Mouse (Mus musculus) testis, adult 2 months (tissue): ENCODE measurements around the gene Crtac1.

Experiments
- CTCF ChIP-seq: fragments of 200-500 bp; IDR thresholded peaks from 2 replicates; pipeline ENCODE4 v1.5.1; 2012; ENCODE audit warnings: low read depth, mild to moderate bottlenecking, inconsistent platforms, low read length, moderate library complexity; ENCODE audit not compliant: control insufficient read depth, insufficient read depth, insufficient replicate concordance
- POLR2A ChIP-seq: fragments of 200-500 bp; IDR thresholded peaks from 2 replicates; pipeline ENCODE4 v1.6.1; 2012; ENCODE audit warnings: low read depth, mild to moderate bottlenecking, inconsistent platforms, low read length, moderate library complexity; ENCODE audit not compliant: control insufficient read depth

DNA sequence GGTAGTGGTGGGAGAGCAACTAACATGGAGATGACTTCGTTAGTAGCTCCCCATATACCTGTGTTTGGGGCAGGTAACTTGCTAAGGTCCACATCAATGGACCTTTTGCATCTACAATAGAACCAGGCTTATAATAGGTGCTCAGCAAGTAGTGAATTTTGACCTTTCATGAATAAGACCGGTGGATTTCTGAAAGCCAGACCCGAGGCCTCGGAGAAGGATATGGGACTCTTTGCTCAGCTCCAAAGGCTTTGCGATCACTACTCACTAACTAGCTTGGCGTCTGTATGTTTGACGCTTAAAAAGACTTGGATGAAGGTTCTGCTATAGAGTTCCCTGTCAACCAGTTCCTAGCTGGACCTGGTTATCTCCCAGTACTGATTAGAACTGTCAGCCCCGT lies 1.2 kb upstream of the Crtac1 start:
- TF ChIP-seq CTCF (no peak), POLR2A (no peak)
